Mouse (Mus musculus) liver, adult 2 months (tissue): Measurements from ENCODE around the gene Rims4.

ENCODE experiments used
- CTCF ChIP-seq: fragments of 200-500 bp; IDR thresholded peaks from 2 replicates; pipeline ENCODE4 v1.5.1; 2011; ENCODE audit warnings: low read depth, low read length, control low read depth
- POLR2A ChIP-seq: fragments of 200-500 bp; IDR thresholded peaks from 2 replicates; pipeline ENCODE4 v1.6.1; 2011; ENCODE audit warnings: low read length, control low read depth; ENCODE audit not compliant: insufficient read depth; ENCODE audit errors: extremely low read depth

GRCm38 (mm10) chr2:163871906-163872305, 46.6 kb downstream of the Rims4 start:
- TF ChIP-seq POLR2A: no peak
- TF ChIP-seq CTCF: no peak
